Mouse (Mus musculus) bone marrow macrophage, adult 2 months (primary cell): ENCODE measurements around the gene Abtb1.

Experiments
- CTCF ChIP-seq: IDR thresholded peaks from 2 replicates; pipeline ENCODE4 v1.5.1; 2012; ENCODE audit warnings: low read depth, mild to moderate bottlenecking, low read length, moderate library complexity
- POLR2A ChIP-seq: IDR thresholded peaks from 2 replicates; pipeline ENCODE4 v1.6.1; 2012; ENCODE audit warnings: mild to moderate bottlenecking, low read depth, low read length, borderline replicate concordance

- TF ChIP-seq CTCF (no peak), POLR2A (no peak)
Observed at GRCm38 (mm10) chr6:88836178-88836819, 5.5 kb downstream of the Abtb1 start.
